Mouse (Mus musculus) embryo, embryonic 10.5 days (tissue): ENCODE measurements around the gene Anxa8.

ENCODE experiments used
- DNase-seq: peaks from one replicate; pipeline ENCODE4 v3.0.0-alpha.2; 2015; ENCODE audit warnings: low spot score

Gene Anxa8

DNA sequence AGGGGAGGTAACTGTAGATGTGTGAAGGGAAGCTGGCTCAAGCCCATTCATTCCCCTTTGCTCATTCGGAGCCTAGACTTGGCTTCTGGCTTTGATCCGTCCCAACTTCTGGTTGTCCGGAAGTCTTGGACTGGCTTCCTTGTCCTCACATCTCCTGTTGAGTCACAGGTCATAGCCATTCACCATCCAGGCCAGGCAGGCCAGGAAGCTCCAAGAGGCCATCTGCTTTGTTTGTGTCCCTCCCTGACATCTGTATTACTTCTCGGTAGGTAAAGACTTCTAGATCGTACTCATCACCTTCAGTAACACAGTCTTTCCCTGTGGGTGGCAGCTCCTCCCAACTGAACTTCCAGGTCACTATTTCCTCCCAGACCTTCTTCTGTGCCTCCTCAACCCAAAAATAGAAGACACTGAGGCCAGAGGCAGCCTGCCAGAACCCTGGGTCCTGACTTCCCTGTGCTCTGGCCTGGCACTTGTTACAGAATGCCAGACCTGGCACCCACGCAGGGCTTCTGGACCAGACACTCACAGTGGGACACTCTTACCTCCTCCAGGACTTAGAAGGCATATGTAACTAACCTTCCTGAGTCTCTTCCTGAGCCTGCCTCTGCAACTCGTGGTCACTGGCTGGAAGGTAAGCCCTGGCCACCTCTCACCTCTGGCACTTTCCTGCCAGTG lies 33.4 kb downstream of the Anxa8 start:
- no peak for DNase-seq

- no peak for DNase-seq
Measured at GRCm38 (mm10) chr14:34120016-34120910, 34.5 kb downstream of the Anxa8 start.

DNA sequence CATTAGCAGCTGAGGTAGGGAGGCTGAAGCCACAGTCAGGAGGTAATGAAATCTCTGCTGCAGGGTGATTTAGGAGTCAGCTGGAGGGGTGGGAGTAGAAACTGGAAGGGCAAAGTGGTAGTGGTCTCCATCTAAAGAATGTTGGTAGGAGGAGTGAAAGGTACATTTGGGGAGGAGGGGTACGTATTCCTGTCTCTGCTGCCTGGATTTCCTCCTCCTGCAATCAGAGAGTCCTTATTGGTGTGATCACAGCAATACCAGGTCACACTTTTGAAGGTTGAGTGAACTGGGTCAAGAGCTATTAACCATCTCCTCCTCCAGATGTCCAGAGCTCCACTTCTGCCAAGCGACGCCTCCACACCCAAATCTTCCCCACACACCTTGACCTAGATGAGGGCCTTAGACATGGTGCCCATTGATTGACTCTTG lies 35.2 kb downstream of the Anxa8 start:
- DNase-seq: no peak

DNA sequence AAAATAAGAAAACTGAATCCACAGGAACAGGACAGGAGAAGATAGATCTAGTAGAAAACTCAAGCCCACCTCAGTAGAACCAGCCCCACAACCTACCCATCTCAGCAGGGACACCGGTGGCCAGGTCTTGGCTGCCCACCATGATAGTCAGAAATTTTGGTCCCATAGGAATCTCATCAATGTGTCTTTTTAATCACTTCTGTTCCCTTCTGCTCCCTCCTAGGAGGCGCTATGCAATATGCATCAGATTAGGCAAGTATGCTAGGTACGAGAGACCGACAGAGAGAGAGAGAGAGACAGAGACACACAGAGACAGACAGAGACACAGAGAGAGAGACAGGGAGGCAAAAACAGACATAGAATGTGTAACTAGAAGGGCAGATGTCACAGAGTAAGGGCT lies 35.9 kb downstream of the Anxa8 start:
- DNase-seq: no peak

- no peak for DNase-seq
Measured at GRCm38 (mm10) chr14:34131216-34131615, 45.4 kb downstream of the Anxa8 start.

DNA sequence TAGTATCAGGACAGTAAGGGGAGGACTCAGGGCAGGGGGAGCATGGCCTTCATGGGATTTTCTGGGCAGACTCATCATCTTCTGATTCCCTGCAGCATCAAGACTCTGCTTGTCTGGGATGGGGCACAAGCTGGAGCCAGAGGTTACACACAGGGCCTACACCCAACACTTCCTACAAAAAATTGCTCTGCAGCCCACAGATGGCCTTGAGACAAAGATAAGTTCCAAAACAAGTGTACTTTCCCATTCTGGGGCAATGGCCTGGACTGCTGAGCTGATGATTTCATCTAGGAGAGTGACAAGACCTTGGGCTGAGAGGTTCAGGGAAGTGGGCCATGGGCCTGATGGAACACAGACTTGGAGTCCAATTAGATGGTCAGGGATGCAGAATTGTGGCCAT lies 49.6 kb downstream of the Anxa8 start:
- DNase-seq: no peak

DNA sequence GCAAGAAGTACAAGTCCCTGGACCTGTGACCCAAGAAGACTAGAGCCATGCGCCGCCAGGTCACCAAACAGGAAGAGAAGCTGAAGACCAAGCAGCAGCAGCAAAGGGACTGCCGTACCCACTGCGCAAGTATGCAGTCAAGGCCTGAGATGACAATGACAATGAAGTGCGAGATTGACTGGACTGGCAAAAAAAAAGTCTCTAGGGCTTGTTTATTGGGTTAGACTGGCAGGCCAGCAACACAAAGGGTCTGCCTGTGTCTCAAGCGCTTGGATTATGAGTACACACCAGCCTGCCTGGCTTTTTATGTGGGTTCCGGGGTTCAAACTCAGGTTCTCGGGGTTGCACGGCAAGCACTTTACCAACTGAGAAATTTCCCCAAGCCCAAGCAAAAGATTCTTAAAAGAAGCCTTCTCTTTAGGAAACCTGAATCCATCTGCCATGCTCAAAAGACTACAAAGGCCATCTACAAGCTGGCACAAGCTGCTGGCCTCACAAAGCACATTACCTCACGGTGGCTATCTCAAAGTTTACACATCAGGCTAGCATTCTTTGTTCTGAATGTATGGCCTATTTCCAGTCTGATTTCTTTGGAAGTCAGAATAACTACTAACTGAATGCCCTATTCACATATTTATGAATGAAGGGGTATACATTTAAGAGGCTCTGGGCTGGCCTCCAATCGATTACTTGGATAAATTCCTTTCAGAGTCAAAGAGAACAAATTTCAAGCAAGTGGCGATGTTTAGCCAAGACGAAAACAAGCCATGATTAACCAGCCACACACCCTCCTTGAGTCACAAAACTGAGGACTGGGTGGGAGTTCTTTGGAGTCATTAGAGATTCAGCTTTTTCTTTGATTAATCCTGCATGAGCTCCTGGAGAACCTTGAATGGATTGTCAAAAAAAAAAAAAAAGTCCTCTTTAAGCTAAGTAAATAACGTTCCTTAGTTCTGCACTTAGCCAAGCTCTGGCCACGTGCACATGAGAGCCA lies 54.2 kb downstream of the Anxa8 start:
- no peak for DNase-seq

- no peak for DNase-seq
Measured at GRCm38 (mm10) chr14:34142316-34142715, 56.5 kb downstream of the Anxa8 start.

DNA sequence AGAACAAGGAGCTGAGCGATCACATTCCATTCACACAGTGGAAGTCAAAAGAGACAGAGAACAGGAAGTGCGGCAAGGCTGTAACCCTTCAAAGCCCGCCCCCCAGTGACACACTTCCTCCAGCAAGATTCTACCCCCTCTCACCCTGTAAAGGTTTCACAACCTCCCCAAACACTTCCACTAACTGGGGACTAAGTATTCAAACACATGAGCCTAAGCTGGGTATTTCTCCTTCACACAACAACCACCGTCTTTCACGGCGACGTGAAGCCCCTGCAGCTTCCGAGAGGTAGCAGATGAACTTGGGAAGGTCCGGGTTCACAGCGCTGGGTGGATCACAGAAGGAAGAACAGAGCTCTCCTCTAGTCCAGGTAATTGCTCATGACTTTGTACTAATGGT lies 57.1 kb downstream of the Anxa8 start:
- DNase-seq: no peak
